ENCODE assay signal across 8 mouse cellular contexts in the genomic region with DNA sequence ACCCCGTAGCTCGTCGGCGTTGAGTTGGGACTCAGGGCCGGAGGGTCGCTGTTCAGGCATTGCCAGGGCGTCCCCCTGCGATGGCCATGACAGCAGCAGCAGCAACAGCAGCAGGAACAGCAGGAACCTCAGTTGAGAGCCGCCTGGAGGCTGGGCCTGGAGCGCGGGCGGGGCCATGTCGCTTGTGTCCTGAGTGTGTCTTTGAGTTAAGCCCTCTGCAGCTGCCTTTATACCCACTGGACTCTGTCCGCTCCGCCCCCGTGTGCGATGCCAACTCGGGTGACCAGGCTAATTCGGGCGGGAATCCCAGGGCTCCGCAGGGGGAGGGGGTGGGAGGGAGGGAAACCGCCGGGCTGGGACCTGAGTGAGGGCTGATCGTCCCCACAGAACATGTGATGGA. TPM values are rescaled to one million over a fixed set of nuclear protein-coding genes. Genes with fewer than 3 reads are reported as not detected.
A peak's percentile ranks its signal among the peaks of the same experiment; 100 is the strongest.
DNase-seq lines count a peak whose midpoint lies in the region; ATAC-seq and TF ChIP-seq lines count a peak whose summit lies in the region.

No protein-coding gene starts in this region.

- no peaks in the 10 kb centered on the region for H3K36me3 ChIP-seq in intestine, postnatal 0 days (ENCODE audit: control insufficient read depth, insufficient read depth)

- TF ChIP-seq CTCF in intestine, postnatal 0 days (IDR thresholded peaks at IDR 0.05; ENCODE audit: low read depth): 0 out of 2 replicates have a peak, but pooled peaks have one; percentile 4
- TF ChIP-seq CTCF in lung, adult 2 months (IDR thresholded peaks at IDR 0.05; ENCODE audit: insufficient read depth, low read length): no peak

- no peaks in the 10 kb centered on the region for H3K4me1 ChIP-seq in intestine, postnatal 0 days (replicated peaks; ENCODE audit: control insufficient read depth, insufficient read depth, low read length)
- peaks cover 12% of the 10 kb centered on the region for H3K4me1 ChIP-seq in lung, adult 2 months (ENCODE audit: control insufficient read depth, insufficient read depth, low read length)

- peak overlapping the region; percentile 23; the same call in 1 of the 2 replicates for H3K9ac ChIP-seq in intestine, postnatal 0 days (ENCODE audit: low read depth, low read length)

- ATAC-seq in intestine, postnatal 0 days: peak; percentile 9; the same call in 1 of the 2 replicates

- WGBS in intestine, postnatal 0 days: 10% methylated on average over 24 of the region's 24 CpGs
- 14% methylated on average over 24 of the region's 24 CpGs for WGBS in lung, adult 2 months

- peak overlapping the region; percentile 67 for H3K4me2 ChIP-seq in intestine, postnatal 0 days (replicated peaks; ENCODE audit: low read depth)

- no peaks in the 10 kb centered on the region for H3K9me3 ChIP-seq in intestine, postnatal 0 days (ENCODE audit: control insufficient read depth)

- H3K4me3 ChIP-seq in intestine, postnatal 0 days (ENCODE audit: low read depth, low read length): peak overlapping the region; percentile 33
- H3K4me3 ChIP-seq in lung, adult 2 months (replicated peaks; ENCODE audit: extremely low read depth, low read depth, low read length): no peak overlapping the region

- H3K27ac ChIP-seq in intestine, postnatal 0 days (ENCODE audit: low read depth, low read length): peak overlapping the region; percentile 78

- H3K27me3 ChIP-seq in intestine, postnatal 0 days (replicated peaks; ENCODE audit: control insufficient read depth, insufficient read depth, low read length): no peaks in the 10 kb centered on the region

- TF ChIP-seq POLR2A in lung, adult 2 months (IDR thresholded peaks at IDR 0.05; ENCODE audit: borderline replicate concordance, extremely low read depth, low read depth, low read length): peak; percentile 52; the same call in 1 of the 2 replicates

- peak; percentile 71 for DNase-seq in adrenal gland, adult 2 months
- DNase-seq in adrenal gland, postnatal 4 days (ENCODE audit: low spot score in 2 of 2): no peak
- peak; percentile 51 for DNase-seq in ZHBTc4 (ENCODE audit: low read depth, low spot score)
- DNase-seq in lung, adult 2 months: no peak
- no peak for DNase-seq in thymus, postnatal 36 days
- DNase-seq in left cerebral cortex, adult 9 months (ENCODE audit: low spot score in 2 of 2): no peak
- DNase-seq in thymus, postnatal 0 days (ENCODE audit: low spot score): no peak

RNA-seq across cellular contexts. Expression of gene Gdf15, which starts 0.8 kb away (rescaled TPM):
- 10 to 100 TPM in 1 of 2 experiments, 1 to 10 TPM in 1; 1.3 to 44.6 TPM for total RNA-seq in adrenal gland, adult 2 months (2021)
- 18.5 and 22.2 TPM in 2 replicates for polyA plus RNA-seq in adrenal gland, adult 2 months (2012; rRNA removed)
- total RNA-seq in adrenal gland, postnatal 4 days (2021): 1 to 10 TPM in 1 of 2 experiments, under 1 TPM in 1; 0.59 to 1.8 TPM
- polyA plus RNA-seq in intestine, postnatal 0 days (2015; fragmentation: Nextera tagmentation; extraction: Ambion mirVana): 1.7 and 1.9 TPM in 2 replicates
- 5.4 and 6.6 TPM in 2 replicates for polyA plus RNA-seq in lung, adult 2 months (2012; rRNA removed)
- polyA plus RNA-seq in thymus, postnatal 0 days (2015; fragmentation: Nextera tagmentation; extraction: Ambion mirVana): 1.2 and 1.4 TPM in 2 replicates

RNA-seq across cellular contexts. Expression of gene Lrrc25, which starts 15.5 kb away (rescaled TPM):
- 1 to 10 TPM; 1.8 to 3.6 TPM for total RNA-seq in adrenal gland, adult 2 months (2021)
- polyA plus RNA-seq in adrenal gland, adult 2 months (2012; rRNA removed): 8.4 and 11.1 TPM in 2 replicates
- total RNA-seq in adrenal gland, postnatal 4 days (2021): 1 to 10 TPM; 2.9 to 3.8 TPM
- polyA plus RNA-seq in intestine, postnatal 0 days (2015; fragmentation: Nextera tagmentation; extraction: Ambion mirVana): 2.1 and 2.2 TPM in 2 replicates
- 10.4 and 10.5 TPM in 2 replicates for polyA plus RNA-seq in lung, adult 2 months (2012; rRNA removed)
- polyA plus RNA-seq in thymus, postnatal 0 days (2015; fragmentation: Nextera tagmentation; extraction: Ambion mirVana): 4.7 and 5.8 TPM in 2 replicates

RNA-seq across cellular contexts. Expression of gene Ssbp4, which starts 22.8 kb away (rescaled TPM):
- 100 to 1,000 TPM in 1 of 2 experiments, 10 to 100 TPM in 1; 76.2 to 110 TPM for total RNA-seq in adrenal gland, adult 2 months (2021)
- 476 and 593 TPM in 2 replicates for polyA plus RNA-seq in adrenal gland, adult 2 months (2012; rRNA removed)
- total RNA-seq in adrenal gland, postnatal 4 days (2021): 100 to 1,000 TPM; 137 to 154 TPM
- 63.2 and 65.3 TPM in 2 replicates for polyA plus RNA-seq in intestine, postnatal 0 days (2015; fragmentation: Nextera tagmentation; extraction: Ambion mirVana)
- polyA plus RNA-seq in lung, adult 2 months (2012; rRNA removed): 228 and 351 TPM in 2 replicates
- polyA plus RNA-seq in thymus, postnatal 0 days (2015; fragmentation: Nextera tagmentation; extraction: Ambion mirVana): 135 and 142 TPM in 2 replicates

RNA-seq across cellular contexts. Expression of gene Pgpep1, which starts 28.8 kb away (rescaled TPM):
- 100 to 1,000 TPM; 115 to 127 TPM for total RNA-seq in adrenal gland, adult 2 months (2021)
- 115 and 117 TPM in 2 replicates for polyA plus RNA-seq in adrenal gland, adult 2 months (2012; rRNA removed)
- total RNA-seq in adrenal gland, postnatal 4 days (2021): 10 to 100 TPM; 62.1 to 76.0 TPM
- 79.0 and 92.1 TPM in 2 replicates for polyA plus RNA-seq in intestine, postnatal 0 days (2015; fragmentation: Nextera tagmentation; extraction: Ambion mirVana)
- 32.2 and 33.7 TPM in 2 replicates for polyA plus RNA-seq in lung, adult 2 months (2012; rRNA removed)
- polyA plus RNA-seq in thymus, postnatal 0 days (2015; fragmentation: Nextera tagmentation; extraction: Ambion mirVana): 33.2 and 43.0 TPM in 2 replicates

RNA-seq across cellular contexts. Expression of gene Isyna1, which starts 37.3 kb away (rescaled TPM):
- 100 to 1,000 TPM; 103 to 199 TPM for total RNA-seq in adrenal gland, adult 2 months (2021)
- polyA plus RNA-seq in adrenal gland, adult 2 months (2012; rRNA removed): 344 and 376 TPM in 2 replicates
- total RNA-seq in adrenal gland, postnatal 4 days (2021): 10 to 100 TPM; 82.6 to 88.9 TPM
- 19.4 and 21.0 TPM in 2 replicates for polyA plus RNA-seq in intestine, postnatal 0 days (2015; fragmentation: Nextera tagmentation; extraction: Ambion mirVana)
- 102 and 112 TPM in 2 replicates for polyA plus RNA-seq in lung, adult 2 months (2012; rRNA removed)
- polyA plus RNA-seq in thymus, postnatal 0 days (2015; fragmentation: Nextera tagmentation; extraction: Ambion mirVana): 78.9 and 88.4 TPM in 2 replicates

Comparison
In these comparisons a context has a peak if more than half of its experiments do, and no peak if none do; other contexts are left out.
1. DNase-seq: peak in adrenal gland, adult 2 months (single experiment) and ZHBTc4 (single experiment); none in adrenal gland, postnatal 4 days (0 of 2), lung, adult 2 months (single experiment), thymus, postnatal 36 days (0 of 2), left cerebral cortex, adult 9 months (0 of 2) and thymus, postnatal 0 days (single experiment).